Mouse (Mus musculus) fat pad, adult 2 months (tissue): ENCODE measurements around the gene Nrarp.

Experiments used
- DNase-seq: peaks from one replicate; pipeline ENCODE4 v3.0.0-alpha.2; 2011; ENCODE audit warnings: low read depth, low spot score; ENCODE audit errors: extremely low read depth

Gene Nrarp

GRCm38 (mm10) chr2:25226864-25227263, 46.3 kb downstream of the Nrarp start:
- DNase-seq, result no peak

- no peak for DNase-seq
Observed at GRCm38 (mm10) chr2:25227406-25227805, 46.8 kb downstream of the Nrarp start.

DNA sequence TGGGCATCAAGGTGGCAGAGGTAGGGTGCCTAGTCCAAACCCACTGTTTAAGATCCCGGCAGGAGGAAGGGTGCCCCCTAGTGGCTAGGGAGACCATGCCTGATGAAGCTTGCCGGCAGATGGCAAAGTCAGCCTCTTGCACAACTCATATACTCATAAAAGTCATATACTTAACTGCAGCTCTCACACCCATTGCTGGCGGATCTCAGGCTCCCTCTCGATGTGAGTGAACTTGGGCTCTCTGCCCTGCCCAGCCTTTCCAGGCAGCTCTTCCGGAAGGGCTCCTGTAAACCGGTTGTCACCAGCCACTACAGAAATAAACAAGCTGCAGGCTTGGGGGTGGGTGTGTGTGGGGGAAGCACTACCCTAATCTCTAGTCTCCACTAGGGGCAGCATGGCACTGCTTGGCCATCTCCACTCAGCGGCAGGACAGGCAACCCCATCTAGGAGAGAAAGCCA, 47.9 kb downstream of the Nrarp start:
- peak; percentile 77 for DNase-seq

- no peak for DNase-seq
Observed at GRCm38 (mm10) chr2:25228995-25229530, 48.5 kb downstream of the Nrarp start.

GRCm38 (mm10) chr2:25229582-25229981, 49.0 kb downstream of the Nrarp start:
- no peak for DNase-seq

DNA sequence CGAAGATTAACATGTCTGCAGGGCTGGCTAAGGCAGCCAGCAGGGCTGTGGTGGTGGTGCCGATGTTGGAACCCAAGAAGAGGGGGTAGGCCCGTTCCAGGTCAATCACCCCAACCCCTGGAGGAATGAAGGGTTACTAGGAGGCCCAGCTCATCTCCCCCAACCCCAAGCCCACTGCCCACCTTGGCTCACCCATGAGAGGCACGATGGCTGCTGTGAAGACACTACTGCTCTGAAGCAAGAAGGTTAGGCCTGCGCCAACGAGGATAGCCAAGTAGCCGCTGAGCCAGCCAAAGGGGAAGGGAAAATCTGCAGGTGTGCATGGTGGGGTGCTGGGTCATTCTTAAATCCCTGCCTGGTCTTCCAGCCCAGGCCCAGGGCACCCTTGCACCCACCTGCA, 50.0 kb downstream of the Nrarp start:
- DNase-seq, result no peak

DNA sequence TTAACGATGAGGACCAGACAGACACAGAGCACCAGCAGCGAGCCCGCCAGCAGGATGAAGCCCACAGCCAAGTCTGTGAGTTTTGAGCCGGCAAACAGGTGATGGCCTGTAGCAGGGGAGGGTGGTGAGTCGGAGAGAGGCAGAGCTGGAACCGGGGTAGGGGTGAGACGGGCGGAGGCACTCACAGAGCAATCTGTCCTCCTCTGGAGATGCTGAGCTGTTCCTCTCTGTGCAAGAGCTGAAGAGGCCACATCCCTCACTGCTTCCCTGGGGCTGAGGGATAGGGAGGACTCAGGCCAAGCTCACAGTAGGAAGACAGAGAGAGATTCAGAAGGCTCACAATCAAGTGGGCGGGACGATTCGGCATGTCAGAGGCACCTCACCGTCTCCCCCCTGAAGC, 50.5 kb downstream of the Nrarp start:
- DNase-seq, result no peak
